Mouse (Mus musculus) mesoderm, embryonic 11.5 days (tissue): ENCODE results near the gene Pp2d1.
A peak's percentile ranks its signal among the peaks of the same experiment; 100 is the strongest.

Experiments used
- DNase-seq: peaks from one replicate; pipeline ENCODE4 v3.0.0-alpha.2; 2012; ENCODE audit warnings: low read depth, low spot score

The Pp2d1 gene

GRCm38 (mm10) chr17:53478858-53479603 is 60.2 kb downstream of the Pp2d1 start, which contains the start of gene Rab5a:
Gene Rab5a, plus strand, starts transcription at chr17:53479234.
- DNase-seq, result peak; percentile 99

GRCm38 (mm10) chr17:53478066-53478857 is 61.0 kb downstream of the Pp2d1 start:
- no peak for DNase-seq

GRCm38 (mm10) chr17:53468697-53469096 is 70.6 kb downstream of the Pp2d1 start:
- no peak for DNase-seq

- DNase-seq, result no peak
These were observed 73.7 kb downstream of the Pp2d1 start for GRCm38 (mm10) chr17:53465569-53465968.

GRCm38 (mm10) chr17:53463496-53463840 is 75.8 kb downstream of the Pp2d1 start:
- no peak for DNase-seq

GRCm38 (mm10) chr17:53462603-53463495 is 76.4 kb downstream of the Pp2d1 start, which contains the start of gene Efhb:
Gene Efhb, minus strand, starts transcription at chr17:53463321.
- DNase-seq, result peak; percentile 88
